Mouse (Mus musculus): ENCODE results near the gene Slit3. TPM values are rescaled to one million over a fixed set of nuclear protein-coding genes. Genes with fewer than 3 reads are reported as not detected.
A peak's percentile ranks its signal among the peaks of the same experiment; 100 is the strongest.

Slit3 gene
- total RNA-seq, 4 experiments from 2014 or later, result 12.6 to 18.4 (median 15.0) TPM

- no peak for DNase-seq (ENCODE audit: low spot score)
Observed at GRCm38 (mm10) chr11:35522802-35523452, 401.9 kb downstream of the Slit3 start.

- no peak for DNase-seq (ENCODE audit: low spot score)
Observed at GRCm38 (mm10) chr11:35523773-35524172, 402.7 kb downstream of the Slit3 start.

- no peak for DNase-seq (ENCODE audit: low spot score)
Observed at GRCm38 (mm10) chr11:35526219-35526762, 405.3 kb downstream of the Slit3 start.

- no peak for DNase-seq (ENCODE audit: low spot score)
Observed at GRCm38 (mm10) chr11:35527816-35528462, 406.9 kb downstream of the Slit3 start.

GRCm38 (mm10) chr11:35535027-35535426, 414.0 kb downstream of the Slit3 start:
- no peak for DNase-seq (ENCODE audit: low spot score)

- DNase-seq (ENCODE audit: low spot score), result no peak
Observed at GRCm38 (mm10) chr11:35537128-35538088, 416.4 kb downstream of the Slit3 start.

GRCm38 (mm10) chr11:35542731-35543130, 421.7 kb downstream of the Slit3 start:
- DNase-seq (ENCODE audit: low spot score), result no peak

GRCm38 (mm10) chr11:35544112-35545064, 423.4 kb downstream of the Slit3 start:
- DNase-seq (ENCODE audit: low spot score), result no peak

GRCm38 (mm10) chr11:35546081-35546822, 425.2 kb downstream of the Slit3 start:
- DNase-seq (ENCODE audit: low spot score), result no peak

- no peak for DNase-seq (ENCODE audit: low spot score)
Observed at GRCm38 (mm10) chr11:35550036-35550435, 429.0 kb downstream of the Slit3 start.

- DNase-seq (ENCODE audit: low spot score), result no peak
Observed at GRCm38 (mm10) chr11:35556192-35556591, 435.2 kb downstream of the Slit3 start.

GRCm38 (mm10) chr11:35557476-35557875, 436.5 kb downstream of the Slit3 start:
- DNase-seq (ENCODE audit: low spot score), result no peak

GRCm38 (mm10) chr11:35558311-35558710, 437.3 kb downstream of the Slit3 start:
- no peak for DNase-seq (ENCODE audit: low spot score)

- no peak for DNase-seq (ENCODE audit: low spot score)
Observed at GRCm38 (mm10) chr11:35559386-35559785, 438.4 kb downstream of the Slit3 start.

GRCm38 (mm10) chr11:35561760-35562159, 440.7 kb downstream of the Slit3 start:
- DNase-seq (ENCODE audit: low spot score), result no peak

- DNase-seq (ENCODE audit: low spot score), result peak; percentile 29
Observed at GRCm38 (mm10) chr11:35565322-35565721, 444.3 kb downstream of the Slit3 start.

GRCm38 (mm10) chr11:35566686-35567085, 445.7 kb downstream of the Slit3 start:
- DNase-seq (ENCODE audit: low spot score), result no peak

GRCm38 (mm10) chr11:35569126-35569916, 448.3 kb downstream of the Slit3 start:
- no peak for DNase-seq (ENCODE audit: low spot score)

GRCm38 (mm10) chr11:35569957-35570356, 448.9 kb downstream of the Slit3 start:
- no peak for DNase-seq (ENCODE audit: low spot score)

Measured in heart, adult 8-10 months (tissue).